Mouse (Mus musculus) neural tube, embryonic 12.5 days (tissue): ENCODE measurements at regions not wholly inside any gene's neighbourhood (a gene's known extent, or its start where the extent isn't known, plus 50 kb on each side); places are given as distances from the start of the nearest gene placed in this dataset.
"Not testable (repeated sequence)": the region's sequence is repeated elsewhere in the genome, so short reads cannot be mapped to it uniquely, and the experiment has no call there.

Experiments used
- ATAC-seq: fragments of 200-750 bp; cut with Nextera tagmentation; 2 replicates; pipeline ENCODE4 v1.8.0; 2017; ENCODE audit warnings: low read depth, mild to moderate bottlenecking, moderate TSS enrichment, moderate library complexity; ENCODE audit not compliant: low FRiP score
- H3K27ac ChIP-seq: fragments of 300-500 bp; sonication (generic); 2 replicates; pipeline ENCODE4 v1.5.1; 2016
- H3K27me3 ChIP-seq: fragments of 300-500 bp; sonication (generic); replicated peaks from 2 replicates; pipeline ENCODE4 v1.6.1; 2016; ENCODE audit warnings: mild to moderate bottlenecking
- H3K36me3 ChIP-seq: fragments of 300-500 bp; sonication (generic); 2 replicates; pipeline ENCODE4 v1.6.1; 2016; ENCODE audit warnings: mild to moderate bottlenecking
- H3K4me1 ChIP-seq: fragments of 300-500 bp; sonication (generic); 2 replicates; pipeline ENCODE4 v1.6.1; 2016
- H3K4me2 ChIP-seq: fragments of 300-500 bp; sonication (generic); replicated peaks from 2 replicates; pipeline ENCODE4 v1.6.1; 2016; ENCODE audit warnings: mild to moderate bottlenecking
- H3K4me3 ChIP-seq: fragments of 300-500 bp; sonication (generic); 2 replicates; pipeline ENCODE4 v1.5.1; 2016
- H3K9ac ChIP-seq: fragments of 300-500 bp; sonication (generic); 2 replicates; pipeline ENCODE4 v1.6.1; 2016; ENCODE audit warnings: mild to moderate bottlenecking
- H3K9me3 ChIP-seq: fragments of 300-500 bp; sonication (generic); 2 replicates; pipeline ENCODE4 v1.6.1; 2016; ENCODE audit warnings: mild to moderate bottlenecking
- WGBS: fragments of 180-500 bp; shearing (Covaris S2); methylation state at CpG from one replicate; pipeline ENCODE4 v1.1.7; 2016; 5-methylcytosine and 5-hydroxymethylcytosine counted together

DNA sequence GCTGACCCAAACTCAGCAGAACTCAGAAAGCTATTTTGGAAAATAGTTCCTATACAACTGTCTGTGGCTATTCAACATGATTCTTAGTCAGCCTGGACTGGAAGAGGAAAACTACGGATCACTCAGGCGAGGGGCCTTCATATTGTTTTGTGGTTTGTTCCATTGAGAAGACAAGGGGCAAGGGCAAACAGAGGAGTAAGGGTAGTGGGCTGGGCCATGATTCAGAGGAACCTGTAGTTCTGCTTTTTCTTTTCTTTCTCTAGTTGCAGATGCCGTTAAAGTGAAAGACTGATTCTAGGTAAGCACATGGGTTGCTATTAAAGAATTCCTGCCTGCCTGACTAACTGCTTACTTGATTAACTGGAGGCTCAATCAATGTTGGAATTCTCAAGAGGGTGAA is 129.8 kb upstream of the Teddm2 start:
- Histone ChIP-seq H3K9me3 (no peaks in the 10 kb centered on the region), H3K27me3 (no peaks in the 10 kb centered on the region), H3K36me3 (no peaks in the 10 kb centered on the region), H3K9ac (no peak overlapping the region), H3K4me3 (no peak overlapping the region), H3K27ac (no peak overlapping the region), H3K4me1 (no peaks in the 10 kb centered on the region), H3K4me2 (no peak overlapping the region)
- whole genome bisulfite sequencing = 74% methylated on average over 3 of the region's 3 CpGs
- ATAC-seq = no peak

DNA sequence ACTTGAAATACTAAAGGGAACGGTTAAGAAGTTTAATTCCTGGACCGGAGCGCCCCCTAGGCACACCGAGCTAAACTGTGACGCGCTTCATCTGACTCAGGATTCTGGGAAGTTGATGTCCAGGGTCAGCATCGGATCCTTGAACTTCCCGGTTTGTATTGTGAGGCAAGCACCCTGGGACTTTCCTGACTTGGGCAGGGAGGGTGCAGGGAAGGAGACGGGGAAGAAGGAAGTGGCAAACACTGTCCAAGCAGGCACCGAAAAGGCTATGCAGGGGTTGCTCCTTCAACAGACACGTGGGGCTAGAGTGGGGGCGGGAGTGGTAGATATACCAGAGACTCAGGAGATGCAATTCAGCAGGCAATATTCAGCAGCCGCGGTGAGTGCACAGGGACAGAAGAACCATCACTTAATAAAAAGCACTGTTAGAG is 132.7 kb upstream of the Teddm2 start:
- H3K4me2 ChIP-seq = peak overlapping the region; percentile 42
- H3K9ac ChIP-seq = no peak overlapping the region
- H3K27me3 ChIP-seq = no peaks in the 10 kb centered on the region
- no peak overlapping the region for H3K4me3 ChIP-seq
- H3K27ac ChIP-seq = no peak overlapping the region
- no peaks in the 10 kb centered on the region for H3K4me1 ChIP-seq
- H3K36me3 ChIP-seq = no peaks in the 10 kb centered on the region
- ATAC-seq = no peak
- 18% methylated on average over 14 of the region's 14 CpGs for WGBS
- H3K9me3 ChIP-seq = no peaks in the 10 kb centered on the region

DNA sequence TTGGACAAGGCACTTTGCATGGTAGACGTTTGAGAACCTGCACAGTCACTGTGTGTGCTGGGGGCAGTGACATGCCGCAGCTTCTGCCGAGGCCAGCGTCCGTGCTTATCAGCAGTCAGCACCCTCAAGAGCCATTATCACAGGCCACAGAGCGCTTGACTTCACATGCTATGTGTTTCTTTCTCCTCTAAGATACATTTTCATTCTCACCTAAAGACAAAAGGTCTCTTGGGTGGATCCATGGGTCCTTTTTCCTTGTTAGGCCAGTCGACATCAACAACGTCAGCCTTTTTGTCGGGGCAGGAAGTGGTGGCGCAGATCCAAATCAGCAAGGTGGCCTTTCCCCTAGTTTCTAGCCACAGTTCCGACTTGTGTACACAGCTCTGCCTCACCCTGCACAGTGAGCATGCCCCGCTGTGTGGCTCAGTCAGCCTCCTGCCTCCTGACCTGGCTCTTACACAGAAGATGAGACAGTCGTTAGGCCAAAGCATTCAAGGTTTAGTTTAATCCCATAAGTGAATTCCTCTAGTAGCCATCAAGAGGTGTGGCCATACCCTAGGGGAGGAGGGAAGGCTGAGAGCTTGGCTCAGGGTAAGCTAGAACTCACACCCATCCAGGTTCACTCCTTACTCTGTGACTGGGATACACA is 134.1 kb upstream of the Teddm2 start:
- H3K4me1 ChIP-seq = no peaks in the 10 kb centered on the region
- H3K4me3 ChIP-seq = no peak overlapping the region
- no peak overlapping the region for H3K4me2 ChIP-seq
- ATAC-seq = no peak
- no peak overlapping the region for H3K9ac ChIP-seq
- no peaks in the 10 kb centered on the region for H3K36me3 ChIP-seq
- no peaks in the 10 kb centered on the region for H3K9me3 ChIP-seq
- no peak overlapping the region for H3K27ac ChIP-seq
- 85% methylated on average over 13 of the region's 13 CpGs for WGBS
- no peaks in the 10 kb centered on the region for H3K27me3 ChIP-seq

DNA sequence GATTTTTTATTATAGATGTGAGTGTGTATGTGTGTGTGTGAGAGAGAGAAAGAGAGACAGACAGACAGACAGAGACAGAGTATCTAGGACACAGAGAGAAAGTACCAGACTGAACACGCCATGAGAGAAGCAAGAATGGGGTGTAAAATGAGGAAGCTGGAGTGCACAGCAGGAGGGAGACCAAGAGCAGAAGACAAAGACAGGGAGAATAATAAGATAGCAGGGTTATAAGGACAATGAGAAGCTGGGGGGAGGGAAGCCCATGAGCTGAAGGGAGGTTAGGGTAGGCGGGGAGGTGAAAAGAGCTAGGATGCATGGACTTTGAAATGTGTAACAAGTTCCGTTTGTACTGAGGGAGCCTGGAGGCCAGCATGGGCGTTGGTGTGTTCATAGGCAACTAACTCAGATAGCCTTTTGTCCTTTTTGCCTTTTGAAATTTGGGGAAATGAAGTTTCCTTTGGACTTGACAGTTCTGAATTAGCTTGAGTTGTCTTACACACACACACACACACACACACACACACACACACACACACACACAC is 136.8 kb upstream of the Teddm2 start:
- H3K27me3 ChIP-seq = no peaks in the 10 kb centered on the region
- H3K4me3 ChIP-seq = no peak overlapping the region
- ATAC-seq = no peak
- no peak overlapping the region for H3K9ac ChIP-seq
- WGBS = 18% methylated on average over 4 of the region's 4 CpGs
- no peaks in the 10 kb centered on the region for H3K4me1 ChIP-seq
- no peaks in the 10 kb centered on the region for H3K9me3 ChIP-seq
- H3K27ac ChIP-seq = no peak overlapping the region
- no peaks in the 10 kb centered on the region for H3K36me3 ChIP-seq
- H3K4me2 ChIP-seq = no peak overlapping the region

DNA sequence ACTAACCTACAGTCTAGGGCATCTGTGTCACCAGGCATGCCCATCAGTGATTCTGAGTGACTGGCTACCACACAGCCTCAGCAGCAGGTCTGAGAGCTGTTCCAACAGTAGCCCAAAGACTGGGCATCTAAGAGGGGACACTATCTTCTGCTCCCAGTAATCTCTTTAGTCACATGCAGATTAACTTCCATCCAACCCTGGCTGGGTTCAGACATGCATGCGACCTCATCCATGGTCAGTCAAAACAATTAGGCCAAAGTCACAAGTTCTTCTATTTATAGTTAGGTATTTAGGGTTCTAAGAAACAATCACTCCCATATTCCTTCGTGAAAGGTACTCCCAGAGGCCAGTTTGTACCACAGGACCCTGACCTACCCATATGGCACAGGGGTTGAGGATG is 138.2 kb upstream of the Teddm2 start:
- Histone ChIP-seq H3K9ac (no peak overlapping the region), H3K27me3 (no peaks in the 10 kb centered on the region), H3K4me3 (no peak overlapping the region), H3K4me1 (no peaks in the 10 kb centered on the region), H3K27ac (no peak overlapping the region), H3K36me3 (no peaks in the 10 kb centered on the region), H3K4me2 (no peak overlapping the region), H3K9me3 (no peaks in the 10 kb centered on the region)
- no peak for ATAC-seq
- WGBS = 80% methylated on average over 2 of the region's 2 CpGs

GRCm38 (mm10) chr1:154040907-154041306 is 140.9 kb upstream of the Teddm2 start:
- Histone ChIP-seq H3K4me3 (no peak overlapping the region), H3K9me3 (no peaks in the 10 kb centered on the region), H3K9ac (no peak overlapping the region), H3K27me3 (no peaks in the 10 kb centered on the region), H3K4me2 (no peak overlapping the region), H3K27ac (no peak overlapping the region), H3K4me1 (no peaks in the 10 kb centered on the region), H3K36me3 (no peaks in the 10 kb centered on the region)
- WGBS = 84% methylated on average over 3 of the region's 3 CpGs
- no peak for ATAC-seq

GRCm38 (mm10) chr1:154042956-154043355 is 142.9 kb upstream of the Teddm2 start:
- H3K4me2 ChIP-seq = no peak overlapping the region
- WGBS = 81% methylated on average over 2 of the region's 2 CpGs
- no peak for ATAC-seq
- no peaks in the 10 kb centered on the region for H3K9me3 ChIP-seq
- no peak overlapping the region for H3K4me3 ChIP-seq
- no peaks in the 10 kb centered on the region for H3K27me3 ChIP-seq
- no peak overlapping the region for H3K27ac ChIP-seq
- no peaks in the 10 kb centered on the region for H3K36me3 ChIP-seq
- H3K9ac ChIP-seq = no peak overlapping the region
- H3K4me1 ChIP-seq = no peaks in the 10 kb centered on the region

- H3K9ac ChIP-seq = no peak overlapping the region
- WGBS = 86% methylated on average over 4 of the region's 4 CpGs
- no peaks in the 10 kb centered on the region for H3K27me3 ChIP-seq
- no peak for ATAC-seq
- H3K9me3 ChIP-seq = no peaks in the 10 kb centered on the region
- H3K36me3 ChIP-seq = no peaks in the 10 kb centered on the region
- H3K27ac ChIP-seq = no peak overlapping the region
- H3K4me1 ChIP-seq = no peaks in the 10 kb centered on the region
- no peak overlapping the region for H3K4me3 ChIP-seq
- no peak overlapping the region for H3K4me2 ChIP-seq
Measured at GRCm38 (mm10) chr1:154044712-154045111, 144.7 kb upstream of the Teddm2 start.

DNA sequence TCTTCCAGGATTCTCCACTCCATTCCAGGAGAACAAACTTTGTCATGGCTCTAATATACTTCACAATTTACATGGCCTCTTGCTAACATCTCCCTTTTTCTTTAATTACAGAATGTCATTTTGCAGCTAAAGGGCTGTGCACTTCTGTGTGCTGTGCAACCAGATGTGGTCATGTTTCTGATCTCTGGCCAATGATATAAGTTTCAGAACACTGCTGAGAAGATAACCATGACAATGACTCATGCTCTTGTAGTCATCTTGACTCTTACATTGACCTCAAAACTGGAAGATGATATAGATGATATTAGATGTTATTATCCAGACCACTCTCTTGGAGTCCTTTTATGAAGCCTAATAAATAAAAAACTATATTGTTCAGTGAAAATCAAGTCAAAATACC is 145.9 kb upstream of the Teddm2 start:
- H3K27ac ChIP-seq = no peak overlapping the region
- no peaks in the 10 kb centered on the region for H3K9me3 ChIP-seq
- H3K4me3 ChIP-seq = no peak overlapping the region
- ATAC-seq = no peak
- H3K4me1 ChIP-seq = no peaks in the 10 kb centered on the region
- H3K36me3 ChIP-seq = no peaks in the 10 kb centered on the region
- H3K27me3 ChIP-seq = no peaks in the 10 kb centered on the region
- H3K4me2 ChIP-seq = no peak overlapping the region
- H3K9ac ChIP-seq = no peak overlapping the region

DNA sequence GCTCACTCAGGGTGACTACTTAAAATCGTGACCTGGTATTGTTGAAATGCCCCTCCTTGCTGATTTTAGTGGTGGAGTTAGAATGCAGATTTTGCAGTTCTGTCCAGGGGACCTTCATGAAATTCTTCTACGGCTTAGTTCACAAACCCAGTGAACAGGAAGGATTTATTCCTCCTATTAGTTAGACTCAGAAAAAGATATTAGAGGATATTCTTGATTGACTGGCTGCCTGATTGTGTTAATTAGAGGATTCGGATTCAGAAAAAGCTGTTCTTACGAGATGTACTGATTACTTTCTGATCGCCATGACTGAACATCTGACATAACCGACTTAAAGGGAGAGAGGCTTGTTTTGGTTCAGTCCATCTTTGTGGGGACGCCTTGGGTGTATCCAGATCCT is 147.3 kb upstream of the Zfp648 start:
- no peaks in the 10 kb centered on the region for H3K27me3 ChIP-seq
- WGBS = 88% methylated on average over 7 of the region's 7 CpGs
- H3K4me2 ChIP-seq = no peak overlapping the region
- H3K9me3 ChIP-seq = no peaks in the 10 kb centered on the region; the same call in 1 of the 2 replicates
- ATAC-seq = no peak
- no peak overlapping the region for H3K27ac ChIP-seq
- no peaks in the 10 kb centered on the region for H3K36me3 ChIP-seq
- no peaks in the 10 kb centered on the region for H3K4me1 ChIP-seq
- H3K4me3 ChIP-seq = no peak overlapping the region
- H3K9ac ChIP-seq = no peak overlapping the region

DNA sequence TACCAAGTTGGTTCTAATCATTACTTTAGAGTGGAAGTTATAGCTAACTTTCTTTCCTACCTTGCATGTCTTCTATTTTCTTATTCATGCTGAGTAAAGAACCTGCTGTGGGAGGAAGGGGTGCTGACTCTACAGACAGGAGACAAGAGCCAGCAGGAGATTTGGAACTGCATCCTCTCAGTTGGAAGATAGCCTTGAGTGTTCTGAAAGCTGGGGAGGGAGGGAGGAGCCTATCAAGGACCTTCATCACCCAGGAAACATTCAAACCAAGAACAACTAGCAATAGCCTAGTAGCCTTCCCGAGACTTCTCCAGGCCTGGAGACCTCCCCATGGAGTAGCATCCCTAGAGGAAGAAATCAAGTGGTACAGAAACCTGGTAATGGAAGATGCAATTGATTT is 146.1 kb upstream of the Zfp648 start:
- H3K4me1 ChIP-seq = no peaks in the 10 kb centered on the region
- WGBS = 85% methylated on average over 1 of the region's 1 CpGs
- no peak overlapping the region for H3K9ac ChIP-seq
- no peak for ATAC-seq
- H3K27ac ChIP-seq = no peak overlapping the region
- no peak overlapping the region for H3K4me3 ChIP-seq
- H3K27me3 ChIP-seq = no peaks in the 10 kb centered on the region
- no peaks in the 10 kb centered on the region; the same call in 1 of the 2 replicates for H3K9me3 ChIP-seq
- H3K36me3 ChIP-seq = no peaks in the 10 kb centered on the region
- no peak overlapping the region for H3K4me2 ChIP-seq

- 73% methylated on average over 2 of the region's 2 CpGs for WGBS
- not testable (repeated sequence) for H3K4me1 ChIP-seq
Measured at GRCm38 (mm10) chr1:154061397-154061796, 139.6 kb upstream of the Zfp648 start.

GRCm38 (mm10) chr1:154061851-154062250 is 139.1 kb upstream of the Zfp648 start:
- Histone ChIP-seq H3K9me3 (no peaks in the 10 kb centered on the region; the same call in 1 of the 2 replicates), H3K4me1 (no peaks in the 10 kb centered on the region), H3K27ac (no peak overlapping the region), H3K9ac (no peak overlapping the region), H3K4me2 (no peak overlapping the region), H3K36me3 (no peaks in the 10 kb centered on the region), H3K4me3 (no peak overlapping the region), H3K27me3 (no peaks in the 10 kb centered on the region)
- 88% methylated on average over 1 of the region's 1 CpGs for WGBS
- ATAC-seq = no peak

More at GRCm38 (mm10) chr1:154061397-154061796, 139.6 kb upstream of the Zfp648 start:
- H3K4me2 ChIP-seq, H3K36me3 ChIP-seq, ATAC-seq, H3K4me3 ChIP-seq, H3K27ac ChIP-seq, H3K9me3 ChIP-seq, H3K9ac ChIP-seq, H3K27me3 ChIP-seq: not testable (repeated sequence)
